Mouse (Mus musculus) forebrain, embryonic 11.5 days (tissue): ENCODE data around the gene Ift52. TPM values are rescaled to one million over a fixed set of nuclear protein-coding genes. Genes with fewer than 3 reads are reported as not detected.

Source experiments
- ATAC-seq: fragments of 200-750 bp; cut with Nextera tagmentation; replicated peaks from 2 replicates; pipeline ENCODE4 v1.8.0; 2017; ENCODE audit warnings: moderate TSS enrichment; ENCODE audit not compliant: low FRiP score
- DNase-seq: peaks from one replicate; pipeline ENCODE4 v3.0.0-alpha.2; 2017; ENCODE audit warnings: low spot score
- H3K27ac ChIP-seq: fragments of 300-500 bp; sonication (generic); 2 replicates; pipeline ENCODE4 v1.5.1; 2014; ENCODE audit warnings: low read depth, low read length
- H3K27me3 ChIP-seq: fragments of 300-500 bp; sonication (generic); 2 replicates; pipeline ENCODE4 v1.6.1; 2014; ENCODE audit warnings: mild to moderate bottlenecking, low read length, mixed read lengths; ENCODE audit not compliant: control insufficient read depth, insufficient read depth
- H3K36me3 ChIP-seq: fragments of 300-500 bp; sonication (generic); 2 replicates; pipeline ENCODE4 v1.6.1; 2014; ENCODE audit warnings: mild to moderate bottlenecking, low read length, moderate library complexity, mixed read lengths; ENCODE audit not compliant: control insufficient read depth, insufficient read depth
- H3K4me1 ChIP-seq: fragments of 300-500 bp; sonication (generic); replicated peaks from 2 replicates; pipeline ENCODE4 v1.6.1; 2014; ENCODE audit warnings: low read length, mixed read lengths; ENCODE audit not compliant: control insufficient read depth, insufficient read depth
- H3K4me2 ChIP-seq: fragments of 300-500 bp; sonication (generic); 2 replicates; pipeline ENCODE4 v1.6.1; 2014; ENCODE audit warnings: low read depth, mild to moderate bottlenecking, low read length, moderate library complexity, mixed read lengths; ENCODE audit not compliant: severe bottlenecking
- H3K4me3 ChIP-seq: fragments of 300-500 bp; sonication (generic); 2 replicates; pipeline ENCODE4 v1.5.1; 2014; ENCODE audit warnings: low read depth, low read length
- H3K9ac ChIP-seq: fragments of 300-500 bp; sonication (generic); 2 replicates; pipeline ENCODE4 v1.6.1; 2014; ENCODE audit warnings: low read length
- H3K9me3 ChIP-seq: fragments of 300-500 bp; sonication (generic); 2 replicates; pipeline ENCODE4 v1.6.1; 2016; ENCODE audit warnings: low read length, mixed read lengths; ENCODE audit not compliant: control insufficient read depth
- WGBS: fragments of 180-500 bp; shearing (Covaris S2); extraction: QIAGEN DNeasy Blood & Tissue Kit; methylation state at CpG from one replicate; pipeline ENCODE4 v1.1.7; 2014; 5-methylcytosine and 5-hydroxymethylcytosine counted together
- microRNA-seq: library from miRNA; unstranded; fragments of <30 nt; microRNA quantifications from one replicate; pipeline ENCODE4, GENCODE M21; 2016; ENCODE audit not compliant: insufficient number of aligned reads
- polyA plus RNA-seq: library from polyadenylated mRNA; unstranded; fragments of >200 nt; fragmentation: Nextera tagmentation; extraction: Ambion mirVana; gene quantifications from 2 replicates; pipeline ENCODE4 v1.2.1, GENCODE M21; 2014

Ift52 gene
- polyA plus RNA-seq, 1 experiment from 2014 or later, result 58.7 TPM

- DNase-seq, result no peak
Observed at GRCm38 (mm10) chr2:163089475-163090123, 72.4 kb downstream of the Ift52 start.

GRCm38 (mm10) chr2:163094909-163095308 lies 77.8 kb downstream of the Ift52 start:
- Histone ChIP-seq H3K9me3 (no peaks in the 10 kb centered on the region), H3K4me2 (no peak overlapping the region), H3K4me1 (0 out of 2 replicates have a peak, but pooled peaks cover 2% of the 10 kb centered on the region), H3K9ac (no peak overlapping the region), H3K27me3 (no peaks in the 10 kb centered on the region), H3K36me3 (no peaks in the 10 kb centered on the region), H3K27ac (no peak overlapping the region), H3K4me3 (no peak overlapping the region)
- WGBS, result 93% methylated on average over 10 of the region's 10 CpGs
- DNase-seq (no peak), ATAC-seq (no peak)

More at GRCm38 (mm10) chr2:163089475-163090123, 72.4 kb downstream of the Ift52 start:
- H3K4me3 ChIP-seq, result no peak overlapping the region
- ATAC-seq, result no peak
- H3K9me3 ChIP-seq, result no peaks in the 10 kb centered on the region
- no peak overlapping the region for H3K27ac ChIP-seq
- no peak overlapping the region for H3K9ac ChIP-seq
- no peaks in the 10 kb centered on the region for H3K36me3 ChIP-seq
- H3K27me3 ChIP-seq, result no peaks in the 10 kb centered on the region
- H3K4me2 ChIP-seq, result no peak overlapping the region
- no peaks in the 10 kb centered on the region for H3K4me1 ChIP-seq
- 80% methylated on average over 5 of the region's 5 CpGs for WGBS

Small RNA genes within 50 kb of the gene (microRNA-seq; reads per million reads assigned to microRNA genes)
- gene Gm22174 (not detected), gene Mir7003 (not detected)

Other genes starting within 250 kb of the Ift52 start
- gene Srsf6, start 85.8 kb upstream of the Ift52 start, polyA plus RNA-seq, result 297 and 311 TPM in 2 replicates
- gene L3mbtl1, start 73.9 kb upstream of the Ift52 start, polyA plus RNA-seq, result 0.16 and 0.21 TPM in 2 replicates
- gene Sgk2, start 30.0 kb upstream of the Ift52 start, polyA plus RNA-seq, result not detected in 2 replicates
- gene Mybl2, start 37.3 kb downstream of the Ift52 start, polyA plus RNA-seq, result 54.3 and 60.4 TPM in 2 replicates
- gene Gtsf1l, start 70.5 kb downstream of the Ift52 start, polyA plus RNA-seq, result 0.35 TPM in 1 of 2 replicates, not detected in the other
- 35.0 and 35.5 TPM in 2 replicates for gene Tox2, start 185.8 kb downstream of the Ift52 start, polyA plus RNA-seq